Mouse (Mus musculus) forebrain, embryonic 13.5 days (tissue): ENCODE data around the gene Olfr71. TPM values are rescaled to one million over a fixed set of nuclear protein-coding genes. Genes with fewer than 3 reads are reported as not detected.

Experiments
- ATAC-seq: fragments of 200-750 bp; cut with Nextera tagmentation; 2 replicates; pipeline ENCODE4 v1.8.0; 2017
- H3K27ac ChIP-seq: fragments of 300-500 bp; sonication (generic); 2 replicates; pipeline ENCODE4 v1.5.1; 2015; ENCODE audit warnings: inconsistent platforms, mild to moderate bottlenecking, moderate library complexity
- H3K27me3 ChIP-seq: fragments of 300-500 bp; sonication (generic); 2 replicates; pipeline ENCODE4 v1.6.1; 2015; ENCODE audit warnings: mild to moderate bottlenecking, inconsistent platforms
- H3K36me3 ChIP-seq: fragments of 300-500 bp; sonication (generic); 2 replicates; pipeline ENCODE4 v1.6.1; 2015; ENCODE audit warnings: mild to moderate bottlenecking, inconsistent platforms; ENCODE audit not compliant: poor library complexity, severe bottlenecking
- H3K4me1 ChIP-seq: fragments of 300-500 bp; sonication (generic); 2 replicates; pipeline ENCODE4 v1.6.1; 2015; ENCODE audit warnings: inconsistent platforms
- H3K4me2 ChIP-seq: fragments of 300-500 bp; sonication (generic); 2 replicates; pipeline ENCODE4 v1.6.1; 2015; ENCODE audit warnings: inconsistent platforms, mild to moderate bottlenecking, moderate library complexity
- H3K4me3 ChIP-seq: fragments of 300-500 bp; sonication (generic); 2 replicates; pipeline ENCODE4 v1.5.1; 2015; ENCODE audit warnings: mild to moderate bottlenecking, inconsistent platforms
- H3K9ac ChIP-seq: fragments of 300-500 bp; sonication (generic); 2 replicates; pipeline ENCODE4 v1.6.1; 2015; ENCODE audit warnings: mild to moderate bottlenecking, inconsistent platforms
- H3K9me3 ChIP-seq: fragments of 300-500 bp; sonication (generic); replicated peaks from 2 replicates; pipeline ENCODE4 v1.6.1; 2016; ENCODE audit warnings: inconsistent platforms
- whole genome bisulfite sequencing: fragments of 180-500 bp; shearing (Covaris S2); methylation state at CpG from one replicate; pipeline ENCODE4 v1.1.7; 2015; 5-methylcytosine and 5-hydroxymethylcytosine counted together
- polyA plus RNA-seq: library from polyadenylated mRNA; unstranded; fragments of >200 nt; fragmentation: Nextera tagmentation; extraction: Ambion mirVana; gene quantifications from 2 replicates; pipeline ENCODE4 v1.2.1, GENCODE M21; 2015

Olfr71 gene
- polyA plus RNA-seq: not detected in 2 replicates

- H3K9me3 ChIP-seq: no peaks in the 10 kb centered on the region
- peaks cover 9% of the 10 kb centered on the region; the same call in 1 of the 2 replicates for H3K4me1 ChIP-seq
- 79% methylated on average over 6 of the region's 6 CpGs for WGBS
- H3K9ac ChIP-seq: no peak within 1 kb of the TSS
- H3K27me3 ChIP-seq: no peaks in the 10 kb centered on the region
- no peak for ATAC-seq
- H3K27ac ChIP-seq: no peak within 1 kb of the TSS
- no peaks in the 10 kb centered on the region for H3K36me3 ChIP-seq
- H3K4me2 ChIP-seq: no peak within 1 kb of the TSS
- no peak within 1 kb of the TSS for H3K4me3 ChIP-seq
Measured at GRCm38 (mm10) chr4:43709869-43710268, at the start of gene Olfr71. Olfr71 (minus strand) TSS chr4:43710255.

DNA sequence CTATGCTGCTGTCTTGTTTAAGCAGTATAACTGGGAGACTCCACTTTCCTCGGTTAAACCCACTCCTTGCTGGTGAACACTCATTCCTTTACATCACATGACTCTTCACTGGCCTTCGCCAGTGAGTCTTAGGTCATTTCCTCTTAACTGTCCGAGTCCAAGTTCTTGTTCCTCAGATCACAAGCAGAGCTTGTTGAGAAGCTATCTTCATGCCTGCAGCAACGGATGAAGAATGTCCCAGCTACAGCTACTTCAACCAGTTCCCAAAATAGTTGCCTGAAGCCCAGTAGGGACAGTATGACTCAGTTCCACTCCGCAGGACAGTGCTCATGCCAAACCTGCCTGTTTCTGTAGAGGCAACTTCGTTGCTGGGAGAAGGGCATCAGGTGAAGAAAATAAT is 47.2 kb upstream of the Olfr71 start:
- Histone ChIP-seq H3K27ac (no peak overlapping the region), H3K9me3 (no peaks in the 10 kb centered on the region), H3K36me3 (no peaks in the 10 kb centered on the region), H3K4me3 (no peak overlapping the region), H3K4me2 (no peak overlapping the region), H3K27me3 (no peaks in the 10 kb centered on the region), H3K9ac (no peak overlapping the region), H3K4me1 (no peaks in the 10 kb centered on the region)
- no peak for ATAC-seq
- WGBS: 87% methylated on average over 6 of the region's 6 CpGs

DNA sequence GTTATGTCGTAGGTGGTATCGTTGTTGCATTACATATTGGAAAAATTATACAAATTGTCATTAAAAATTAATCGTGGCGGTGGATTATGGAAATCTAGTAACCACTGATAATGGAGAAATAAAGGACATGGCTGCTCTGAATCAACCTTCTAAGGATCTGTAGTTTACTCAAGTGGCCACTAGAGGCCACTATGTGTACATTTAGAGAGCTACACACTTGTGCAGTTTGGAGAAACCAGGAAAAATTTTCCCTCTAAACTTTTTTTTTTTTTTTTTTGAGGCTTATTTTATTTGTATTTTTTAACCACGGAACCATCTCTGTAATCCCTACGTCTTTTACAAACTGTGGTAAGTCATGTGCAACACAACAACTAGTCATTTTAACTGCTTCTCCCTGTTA is 35.1 kb upstream of the Olfr71 start:
- Histone ChIP-seq H3K9me3 (no peaks in the 10 kb centered on the region), H3K4me2 (no peak overlapping the region), H3K36me3 (no peaks in the 10 kb centered on the region), H3K4me1 (no peaks in the 10 kb centered on the region), H3K9ac (no peak overlapping the region), H3K27me3 (no peaks in the 10 kb centered on the region), H3K4me3 (no peak overlapping the region), H3K27ac (no peak overlapping the region)
- ATAC-seq: no peak
- WGBS: 14% methylated on average over 6 of the region's 6 CpGs

DNA sequence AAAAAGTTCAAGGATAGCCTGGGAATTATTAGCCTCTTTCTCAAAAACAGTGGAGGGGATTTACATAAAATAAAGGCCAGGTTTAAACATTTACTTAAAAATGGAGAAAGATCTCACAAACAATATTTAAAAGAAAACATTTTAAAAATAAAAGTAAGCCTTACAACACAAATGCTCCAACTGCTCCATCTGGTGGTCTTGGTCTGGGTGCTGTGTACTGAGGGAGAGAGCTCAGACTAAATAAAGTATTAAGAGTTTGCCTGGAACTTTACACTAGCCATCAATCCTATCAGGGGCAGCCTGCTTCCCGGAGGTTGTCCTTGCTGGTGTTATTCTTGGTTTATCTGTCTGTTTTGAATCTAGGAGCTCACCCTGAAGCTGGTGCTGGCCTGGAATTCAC is 33.0 kb upstream of the Olfr71 start:
- H3K9me3 ChIP-seq: no peaks in the 10 kb centered on the region
- 68% methylated on average over 1 of the region's 1 CpGs for WGBS
- no peak overlapping the region for H3K4me3 ChIP-seq
- H3K27me3 ChIP-seq: no peaks in the 10 kb centered on the region
- no peak for ATAC-seq
- no peak overlapping the region for H3K27ac ChIP-seq
- H3K9ac ChIP-seq: no peak overlapping the region
- no peak overlapping the region for H3K4me2 ChIP-seq
- no peaks in the 10 kb centered on the region for H3K36me3 ChIP-seq
- no peaks in the 10 kb centered on the region for H3K4me1 ChIP-seq

DNA sequence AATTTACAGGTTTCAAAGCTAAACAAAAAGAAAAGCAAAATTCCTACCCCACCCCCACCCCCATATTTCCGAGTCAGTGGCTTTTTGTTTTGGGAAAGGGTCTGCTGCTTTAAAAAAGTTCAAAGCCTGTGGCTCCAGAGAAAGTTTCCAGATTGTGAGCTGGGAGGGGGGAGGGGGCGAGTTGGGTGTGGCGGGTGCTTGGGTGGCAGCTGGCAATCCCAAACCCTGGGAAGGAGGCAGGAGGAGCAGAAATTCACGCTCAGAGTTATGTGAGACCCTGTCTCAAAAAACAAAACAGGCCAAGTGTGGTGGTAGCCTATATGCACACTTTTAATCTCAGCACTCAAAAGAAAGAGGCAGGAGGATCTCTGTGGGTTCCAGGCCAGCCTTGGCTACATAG is 32.6 kb upstream of the Olfr71 start:
- H3K9ac ChIP-seq: no peak overlapping the region
- H3K9me3 ChIP-seq: no peaks in the 10 kb centered on the region
- no peak overlapping the region for H3K4me2 ChIP-seq
- H3K27ac ChIP-seq: no peak overlapping the region
- no peak overlapping the region for H3K4me3 ChIP-seq
- no peaks in the 10 kb centered on the region for H3K36me3 ChIP-seq
- H3K4me1 ChIP-seq: no peaks in the 10 kb centered on the region
- WGBS: 43% methylated on average over 4 of the region's 4 CpGs
- no peaks in the 10 kb centered on the region for H3K27me3 ChIP-seq
- ATAC-seq: no peak

GRCm38 (mm10) chr4:43741526-43741925 is 31.5 kb upstream of the Olfr71 start:
- Histone ChIP-seq H3K4me2 (no peak overlapping the region), H3K36me3 (no peaks in the 10 kb centered on the region), H3K27ac (no peak overlapping the region), H3K9me3 (no peaks in the 10 kb centered on the region), H3K4me1 (no peaks in the 10 kb centered on the region), H3K4me3 (no peak overlapping the region), H3K9ac (no peak overlapping the region), H3K27me3 (no peaks in the 10 kb centered on the region)
- WGBS: 81% methylated on average over 5 of the region's 5 CpGs
- ATAC-seq: no peak

GRCm38 (mm10) chr4:43738989-43739674 is 29.1 kb upstream of the Olfr71 start:
- Histone ChIP-seq H3K4me3 (no peak overlapping the region), H3K9me3 (no peaks in the 10 kb centered on the region), H3K4me1 (no peaks in the 10 kb centered on the region), H3K9ac (no peak overlapping the region), H3K4me2 (no peak overlapping the region), H3K27ac (no peak overlapping the region), H3K27me3 (no peaks in the 10 kb centered on the region), H3K36me3 (no peaks in the 10 kb centered on the region)
- 75% methylated on average over 8 of the region's 8 CpGs for WGBS
- ATAC-seq: no peak

DNA sequence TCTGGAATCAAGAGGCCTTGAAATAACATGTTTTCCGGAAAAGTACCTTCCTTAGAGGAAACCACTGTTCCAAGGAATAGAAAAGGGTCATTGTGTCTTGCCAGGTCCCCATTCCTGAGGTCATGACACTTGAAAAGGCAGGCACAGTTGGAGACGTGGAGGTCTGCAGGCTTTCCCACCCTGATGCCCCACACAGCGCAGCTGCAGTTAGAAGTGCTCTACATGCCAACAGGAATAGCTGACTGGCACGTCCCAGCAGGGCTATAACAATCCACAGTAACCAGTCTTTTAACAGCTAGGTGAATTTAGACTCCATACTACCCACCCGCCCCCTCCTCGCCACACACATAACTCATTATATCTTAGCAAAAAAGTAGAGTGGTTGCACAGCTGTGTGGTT is 27.1 kb upstream of the Olfr71 start:
- no peak for ATAC-seq
- Histone ChIP-seq H3K36me3 (no peaks in the 10 kb centered on the region), H3K9me3 (no peaks in the 10 kb centered on the region), H3K4me1 (no peaks in the 10 kb centered on the region), H3K4me3 (no peak overlapping the region), H3K27me3 (no peaks in the 10 kb centered on the region), H3K4me2 (no peak overlapping the region), H3K27ac (no peak overlapping the region), H3K9ac (no peak overlapping the region)
- WGBS: 64% methylated on average over 6 of the region's 6 CpGs

- no peak overlapping the region for H3K4me3 ChIP-seq
- no peaks in the 10 kb centered on the region for H3K36me3 ChIP-seq
- no peak overlapping the region for H3K27ac ChIP-seq
- H3K9me3 ChIP-seq: no peaks in the 10 kb centered on the region
- no peaks in the 10 kb centered on the region for H3K27me3 ChIP-seq
- H3K4me1 ChIP-seq: no peaks in the 10 kb centered on the region
- no peak overlapping the region for H3K9ac ChIP-seq
- no peak for ATAC-seq
- no peak overlapping the region for H3K4me2 ChIP-seq
- 83% methylated on average over 5 of the region's 5 CpGs for WGBS
Measured at GRCm38 (mm10) chr4:43733186-43733585, 23.1 kb upstream of the Olfr71 start.

DNA sequence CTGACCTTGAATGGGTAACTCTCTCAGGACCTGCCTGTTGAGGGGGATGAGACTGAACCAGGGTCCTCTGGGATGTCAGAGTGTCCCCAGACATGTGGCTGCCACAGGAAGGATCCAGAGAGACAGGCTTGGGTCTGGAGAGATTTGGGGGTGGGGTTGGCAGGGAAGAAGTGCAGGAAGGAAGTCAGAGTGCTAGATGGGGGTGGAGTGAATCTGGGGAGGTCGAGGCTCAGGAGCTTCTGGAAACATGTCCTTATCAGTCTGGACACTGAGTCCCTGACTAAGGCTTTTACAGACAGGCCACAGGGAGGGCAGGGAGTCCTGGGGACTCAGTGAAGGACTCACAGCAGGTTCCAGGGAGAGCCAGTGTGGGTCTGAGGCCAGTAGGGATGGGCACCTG is 22.1 kb upstream of the Olfr71 start:
- WGBS: 25% methylated on average over 1 of the region's 1 CpGs
- H3K27ac ChIP-seq: no peak overlapping the region; the same call in 1 of the 2 replicates
- no peak overlapping the region for H3K9ac ChIP-seq
- no peak for ATAC-seq
- H3K4me1 ChIP-seq: no peaks in the 10 kb centered on the region
- H3K9me3 ChIP-seq: no peaks in the 10 kb centered on the region
- H3K4me3 ChIP-seq: no peak overlapping the region
- H3K4me2 ChIP-seq: no peak overlapping the region
- no peaks in the 10 kb centered on the region for H3K36me3 ChIP-seq
- no peaks in the 10 kb centered on the region for H3K27me3 ChIP-seq

- Histone ChIP-seq H3K27me3 (no peaks in the 10 kb centered on the region), H3K9ac (no peak overlapping the region), H3K36me3 (no peaks in the 10 kb centered on the region), H3K4me3 (no peak overlapping the region), H3K27ac (no peak overlapping the region), H3K4me1 (no peaks in the 10 kb centered on the region), H3K4me2 (no peak overlapping the region), H3K9me3 (no peaks in the 10 kb centered on the region)
- ATAC-seq: no peak
- WGBS: 75% methylated on average over 21 of the region's 21 CpGs
Measured at GRCm38 (mm10) chr4:43730750-43731297, 20.8 kb upstream of the Olfr71 start.

GRCm38 (mm10) chr4:43729794-43730550 is 19.9 kb upstream of the Olfr71 start, which contains the start of gene Spaar:
Spaar (plus strand) TSS chr4:43730034.
- Histone ChIP-seq H3K4me1 (no peaks in the 10 kb centered on the region), H3K9me3 (no peaks in the 10 kb centered on the region), H3K36me3 (no peaks in the 10 kb centered on the region), H3K9ac (no peak within 1 kb of the TSS), H3K4me2 (no peak within 1 kb of the TSS), H3K27me3 (no peaks in the 10 kb centered on the region), H3K4me3 (no peak within 1 kb of the TSS), H3K27ac (no peak within 1 kb of the TSS)
- WGBS: 73% methylated on average over 14 of the region's 14 CpGs
- no peak for ATAC-seq
